Mouse (Mus musculus) ES-Bruce4 (cell line): ENCODE data around the gene Spryd7. TPM values are rescaled to one million over a fixed set of nuclear protein-coding genes. Genes with fewer than 3 reads are reported as not detected.
"Not testable (repeated sequence)": the region's sequence is repeated elsewhere in the genome, so short reads cannot be mapped to it uniquely, and the experiment has no call there.

Experiments
- H3K27ac ChIP-seq: 2 replicates; pipeline ENCODE4 v1.5.1; 2012; ENCODE audit warnings: low read length, inconsistent platforms; ENCODE audit not compliant: insufficient read depth
- H3K27me3 ChIP-seq: 2 replicates; pipeline ENCODE4 v1.6.1; 2012; ENCODE audit warnings: mild to moderate bottlenecking, low read length, inconsistent platforms; ENCODE audit not compliant: control insufficient read depth, poor library complexity, insufficient read depth, severe bottlenecking
- H3K36me3 ChIP-seq: 2 replicates; pipeline ENCODE4 v1.6.1; 2012; ENCODE audit warnings: inconsistent platforms, mild to moderate bottlenecking, low read length, moderate library complexity; ENCODE audit not compliant: control insufficient read depth, poor library complexity, insufficient read depth, severe bottlenecking
- H3K4me1 ChIP-seq: one replicate; pipeline ENCODE4 v1.8.1; 2011; ENCODE audit warnings: low read length; ENCODE audit not compliant: control insufficient read depth, insufficient read depth
- H3K4me3 ChIP-seq: 2 replicates; pipeline ENCODE4 v1.5.1; 2011; ENCODE audit warnings: low read depth, mild to moderate bottlenecking, low read length
- H3K9ac ChIP-seq: 2 replicates; pipeline ENCODE4 v1.6.1; 2012; ENCODE audit warnings: low read depth, mild to moderate bottlenecking, inconsistent platforms; ENCODE audit not compliant: poor library complexity, severe bottlenecking
- H3K9me3 ChIP-seq: replicated peaks from 2 replicates; pipeline ENCODE4 v1.6.1; 2012; ENCODE audit warnings: mild to moderate bottlenecking, low read length, inconsistent platforms; ENCODE audit not compliant: control insufficient read depth, poor library complexity, insufficient read depth, severe bottlenecking
- CTCF ChIP-seq: IDR thresholded peaks from one replicate; pipeline ENCODE4 v1.8.1; 2011; ENCODE audit warnings: low read depth, low read length
- EP300 ChIP-seq: IDR thresholded peaks from 2 replicates; pipeline ENCODE4 v1.6.1; 2011; ENCODE audit warnings: low read depth, low read length; ENCODE audit not compliant: insufficient read depth
- POLR2A ChIP-seq: IDR thresholded peaks from one replicate; pipeline ENCODE4 v1.8.1; 2011; ENCODE audit warnings: low read length; ENCODE audit not compliant: insufficient read depth
- polyA plus RNA-seq: library from polyadenylated mRNA; stranded (reverse); fragments of >200 nt; gene quantifications from 2 replicates; pipeline ENCODE4 v1.2.4, GENCODE M21; 2011; ENCODE audit warnings: low read depth; ENCODE audit not compliant: missing spikeins, insufficient read depth, insufficient read length

Gene Spryd7
- polyA plus RNA-seq, 1 experiment: 17.7 TPM

- Histone ChIP-seq H3K9ac (peak overlapping the region; percentile 60), H3K9me3 (no peaks in the 10 kb centered on the region), H3K27me3 (no peaks in the 10 kb centered on the region), H3K4me3 (peak overlapping the region; percentile 77), H3K4me1 (no peaks in the 10 kb centered on the region), H3K27ac (no peak overlapping the region), H3K36me3 (no peaks in the 10 kb centered on the region)
- TF ChIP-seq POLR2A (no peak), EP300 (no peak), CTCF (no peak)
Observed at GRCm38 (mm10) chr14:61555931-61556288, 776 bp downstream of the Spryd7 start.

- no peaks in the 10 kb centered on the region for H3K9me3 ChIP-seq
- peaks cover 8% of the 10 kb centered on the region for H3K36me3 ChIP-seq
- no peaks in the 10 kb centered on the region for H3K4me1 ChIP-seq
- no peak overlapping the region for H3K4me3 ChIP-seq
- H3K9ac ChIP-seq: no peak overlapping the region
- no peak for TF ChIP-seq EP300
- no peak for TF ChIP-seq POLR2A
- TF ChIP-seq CTCF: no peak
- H3K27ac ChIP-seq: no peak overlapping the region
- no peaks in the 10 kb centered on the region for H3K27me3 ChIP-seq
Observed at GRCm38 (mm10) chr14:61548614-61549013, 8.1 kb downstream of the Spryd7 start.

- not testable (repeated sequence) for H3K9me3 ChIP-seq, H3K27me3 ChIP-seq, H3K9ac ChIP-seq, H3K36me3 ChIP-seq, H3K27ac ChIP-seq, H3K4me1 ChIP-seq, H3K4me3 ChIP-seq
- peak; percentile 45 for TF ChIP-seq CTCF
Observed at GRCm38 (mm10) chr14:61537772-61538171, 18.9 kb downstream of the Spryd7 start.

GRCm38 (mm10) chr14:61536631-61537264 is 19.9 kb downstream of the Spryd7 start:
- TF ChIP-seq CTCF (no peak), EP300 (no peak), POLR2A (no peak)
- peaks cover 2% of the 10 kb centered on the region; the same call in 1 of the 2 replicates for H3K36me3 ChIP-seq
- no peaks in the 10 kb centered on the region for H3K9me3 ChIP-seq
- no peaks in the 10 kb centered on the region for H3K4me1 ChIP-seq
- H3K27ac ChIP-seq: no peak overlapping the region
- H3K4me3 ChIP-seq: no peak overlapping the region
- H3K27me3 ChIP-seq: no peaks in the 10 kb centered on the region
- no peak overlapping the region for H3K9ac ChIP-seq

GRCm38 (mm10) chr14:61535811-61536210 is 20.9 kb downstream of the Spryd7 start:
- Histone ChIP-seq H3K4me1 (no peaks in the 10 kb centered on the region), H3K9ac (no peak overlapping the region), H3K4me3 (no peak overlapping the region), H3K27ac (no peak overlapping the region), H3K9me3 (no peaks in the 10 kb centered on the region), H3K27me3 (no peaks in the 10 kb centered on the region), H3K36me3 (peaks cover 2% of the 10 kb centered on the region; the same call in 1 of the 2 replicates)
- TF ChIP-seq EP300: no peak
- no peak for TF ChIP-seq POLR2A
- TF ChIP-seq CTCF: no peak

- no peak for TF ChIP-seq POLR2A
- no peak for TF ChIP-seq EP300
- no peak for TF ChIP-seq CTCF
- H3K4me1 ChIP-seq: no peaks in the 10 kb centered on the region
- no peaks in the 10 kb centered on the region for H3K9me3 ChIP-seq
- no peak overlapping the region for H3K4me3 ChIP-seq
- H3K27me3 ChIP-seq: no peaks in the 10 kb centered on the region
- no peak overlapping the region for H3K9ac ChIP-seq
- no peak overlapping the region for H3K27ac ChIP-seq
- peaks cover 2% of the 10 kb centered on the region; the same call in 1 of the 2 replicates for H3K36me3 ChIP-seq
Observed at GRCm38 (mm10) chr14:61530966-61531365, 25.7 kb downstream of the Spryd7 start.
